Mouse (Mus musculus) heart, embryonic 15.5 days (tissue): ENCODE data around the gene Nfkb2. TPM values are rescaled to one million over a fixed set of nuclear protein-coding genes. Genes with fewer than 3 reads are reported as not detected.

Experiments used
- ATAC-seq: fragments of 200-750 bp; cut with Nextera tagmentation; replicated peaks from 2 replicates; pipeline ENCODE4 v1.8.0; 2017; ENCODE audit warnings: low read depth, moderate TSS enrichment; ENCODE audit not compliant: insufficient number of reproducible peaks, insufficient read depth, low FRiP score
- H3K27ac ChIP-seq: fragments of 300-500 bp; sonication (generic); 2 replicates; pipeline ENCODE4 v1.5.1; 2015; ENCODE audit warnings: mild to moderate bottlenecking, inconsistent platforms
- H3K27me3 ChIP-seq: fragments of 300-500 bp; sonication (generic); 2 replicates; pipeline ENCODE4 v1.6.1; 2015; ENCODE audit warnings: inconsistent platforms
- H3K36me3 ChIP-seq: fragments of 300-500 bp; sonication (generic); 2 replicates; pipeline ENCODE4 v1.6.1; 2015; ENCODE audit warnings: mild to moderate bottlenecking, inconsistent platforms
- H3K4me1 ChIP-seq: fragments of 300-500 bp; sonication (generic); replicated peaks from 2 replicates; pipeline ENCODE4 v1.6.1; 2015; ENCODE audit warnings: inconsistent platforms
- H3K4me2 ChIP-seq: fragments of 300-500 bp; sonication (generic); 2 replicates; pipeline ENCODE4 v1.6.1; 2015; ENCODE audit warnings: inconsistent platforms, mild to moderate bottlenecking, moderate library complexity
- H3K4me3 ChIP-seq: fragments of 300-500 bp; sonication (generic); 2 replicates; pipeline ENCODE4 v1.5.1; 2015; ENCODE audit warnings: mild to moderate bottlenecking, inconsistent platforms
- H3K9ac ChIP-seq: fragments of 300-500 bp; sonication (generic); 2 replicates; pipeline ENCODE4 v1.6.1; 2015; ENCODE audit warnings: mild to moderate bottlenecking, inconsistent platforms
- H3K9me3 ChIP-seq: fragments of 300-500 bp; sonication (generic); replicated peaks from 2 replicates; pipeline ENCODE4 v1.6.1; 2016; ENCODE audit warnings: inconsistent platforms
- whole genome bisulfite sequencing: fragments of 180-500 bp; shearing (Covaris S2); methylation state at CpG from one replicate; pipeline ENCODE4 v1.1.7; 2015; ENCODE audit warnings: mixed read lengths; 5-methylcytosine and 5-hydroxymethylcytosine counted together
- polyA plus RNA-seq: library from polyadenylated mRNA; unstranded; fragments of >200 nt; fragmentation: Nextera tagmentation; extraction: Ambion mirVana; gene quantifications from 2 replicates; pipeline ENCODE4 v1.2.1, GENCODE M21; 2015

The Nfkb2 gene
- polyA plus RNA-seq, 1 experiment from 2014 or later, result 7.7 TPM

GRCm38 (mm10) chr19:46333906-46334305, 29.8 kb downstream of the Nfkb2 start:
- Histone ChIP-seq H3K27ac (no peak overlapping the region), H3K27me3 (no peaks in the 10 kb centered on the region), H3K4me3 (no peak overlapping the region), H3K4me2 (no peak overlapping the region), H3K4me1 (peaks cover 23% of the 10 kb centered on the region), H3K9ac (no peak overlapping the region), H3K36me3 (peaks cover 12% of the 10 kb centered on the region; the same call in 1 of the 2 replicates), H3K9me3 (no peaks in the 10 kb centered on the region)
- no peak for ATAC-seq
- WGBS, result 82% methylated on average over 3 of the region's 3 CpGs

- Histone ChIP-seq H3K36me3 (no peaks in the 10 kb centered on the region), H3K4me3 (peak overlapping the region; percentile 91), H3K4me2 (peak overlapping the region; percentile 75), H3K9me3 (no peaks in the 10 kb centered on the region), H3K27me3 (no peaks in the 10 kb centered on the region), H3K27ac (peak overlapping the region; percentile 58; the same call in 1 of the 2 replicates), H3K9ac (peak overlapping the region; percentile 90), H3K4me1 (peaks cover 24% of the 10 kb centered on the region)
- WGBS, result 37% methylated on average over 15 of the region's 15 CpGs
- no peak for ATAC-seq
Observed at GRCm38 (mm10) chr19:46337719-46338330, 33.7 kb downstream of the Nfkb2 start.

- H3K4me3 ChIP-seq, result peak within 1 kb of the TSS; percentile 91
- peaks cover 24% of the 10 kb centered on the region for H3K4me1 ChIP-seq
- H3K9ac ChIP-seq, result peak within 1 kb of the TSS; percentile 90
- ATAC-seq, result peak; percentile 80
- WGBS, result under 1% methylated on average over 31 of the region's 31 CpGs
- no peaks in the 10 kb centered on the region for H3K36me3 ChIP-seq
- peaks cover 2% of the 10 kb centered on the region for H3K27me3 ChIP-seq
- H3K9me3 ChIP-seq, result no peaks in the 10 kb centered on the region
- H3K4me2 ChIP-seq, result peak within 1 kb of the TSS; percentile 75
- peak within 1 kb of the TSS; percentile 58 for H3K27ac ChIP-seq
Observed at GRCm38 (mm10) chr19:46338331-46338936, 34.3 kb downstream of the Nfkb2 start, which contains the start of gene Cuedc2. TSS of gene Cuedc2 (minus strand) at chr19:46338702.

GRCm38 (mm10) chr19:46338942-46339286, 34.8 kb downstream of the Nfkb2 start:
- ATAC-seq, result no peak
- 52% methylated on average over 6 of the region's 6 CpGs for WGBS
- Histone ChIP-seq H3K4me3 (peak overlapping the region; percentile 91), H3K9me3 (no peaks in the 10 kb centered on the region), H3K27ac (peak overlapping the region; percentile 50), H3K4me1 (peaks cover 24% of the 10 kb centered on the region), H3K9ac (0 out of 2 replicates have a peak overlapping the region, but pooled peaks have one; percentile 26), H3K27me3 (peaks cover 7% of the 10 kb centered on the region), H3K4me2 (peak overlapping the region; percentile 54), H3K36me3 (no peaks in the 10 kb centered on the region)

GRCm38 (mm10) chr19:46339287-46339971, 35.3 kb downstream of the Nfkb2 start:
- WGBS, result 58% methylated on average over 7 of the region's 7 CpGs
- peak overlapping the region; percentile 50 for H3K27ac ChIP-seq
- H3K4me2 ChIP-seq, result peak overlapping the region; percentile 54
- H3K4me3 ChIP-seq, result 0 out of 2 replicates have a peak overlapping the region, but pooled peaks have one; percentile 91
- peaks cover 11% of the 10 kb centered on the region for H3K27me3 ChIP-seq
- H3K9me3 ChIP-seq, result no peaks in the 10 kb centered on the region
- H3K9ac ChIP-seq, result no peak overlapping the region
- H3K36me3 ChIP-seq, result no peaks in the 10 kb centered on the region
- H3K4me1 ChIP-seq, result peaks cover 24% of the 10 kb centered on the region
- no peak for ATAC-seq

GRCm38 (mm10) chr19:46344710-46345419, 40.7 kb downstream of the Nfkb2 start:
- no peak overlapping the region for H3K9ac ChIP-seq
- H3K27ac ChIP-seq, result no peak overlapping the region
- H3K4me2 ChIP-seq, result no peak overlapping the region
- no peak for ATAC-seq
- peaks cover 20% of the 10 kb centered on the region for H3K4me1 ChIP-seq
- no peak overlapping the region for H3K4me3 ChIP-seq
- 23% methylated on average over 7 of the region's 7 CpGs for WGBS
- H3K36me3 ChIP-seq, result no peaks in the 10 kb centered on the region
- peaks cover 12% of the 10 kb centered on the region for H3K27me3 ChIP-seq
- H3K9me3 ChIP-seq, result no peaks in the 10 kb centered on the region

- 93% methylated on average over 1 of the region's 1 CpGs for WGBS
- H3K9ac ChIP-seq, result no peak overlapping the region
- no peak overlapping the region for H3K4me2 ChIP-seq
- H3K36me3 ChIP-seq, result no peaks in the 10 kb centered on the region
- no peak for ATAC-seq
- no peak overlapping the region for H3K4me3 ChIP-seq
- H3K27ac ChIP-seq, result no peak overlapping the region
- H3K27me3 ChIP-seq, result peaks cover 16% of the 10 kb centered on the region
- H3K4me1 ChIP-seq, result peaks cover 18% of the 10 kb centered on the region
- H3K9me3 ChIP-seq, result no peaks in the 10 kb centered on the region
Observed at GRCm38 (mm10) chr19:46347146-46347545, 43.0 kb downstream of the Nfkb2 start.

GRCm38 (mm10) chr19:46347936-46348668, 44.0 kb downstream of the Nfkb2 start:
- peak overlapping the region; percentile 75 for H3K9ac ChIP-seq
- H3K36me3 ChIP-seq, result no peaks in the 10 kb centered on the region
- H3K27ac ChIP-seq, result peak overlapping the region; percentile 67
- no peaks in the 10 kb centered on the region for H3K9me3 ChIP-seq
- peak overlapping the region; percentile 96 for H3K4me2 ChIP-seq
- H3K4me1 ChIP-seq, result peaks cover 18% of the 10 kb centered on the region
- ATAC-seq, result no peak
- 27% methylated on average over 14 of the region's 14 CpGs for WGBS
- H3K27me3 ChIP-seq, result peaks cover 16% of the 10 kb centered on the region
- H3K4me3 ChIP-seq, result peak overlapping the region; percentile 60

- Histone ChIP-seq H3K4me3 (peak overlapping the region; percentile 60), H3K27ac (peak overlapping the region; percentile 67), H3K36me3 (no peaks in the 10 kb centered on the region), H3K27me3 (peaks cover 9% of the 10 kb centered on the region; the same call in 1 of the 2 replicates), H3K9ac (peak overlapping the region; percentile 75), H3K4me2 (peak overlapping the region; percentile 96), H3K9me3 (no peaks in the 10 kb centered on the region), H3K4me1 (peaks cover 18% of the 10 kb centered on the region)
- WGBS, result under 1% methylated on average over 78 of the region's 78 CpGs
- ATAC-seq, result peak; percentile 84
Observed at GRCm38 (mm10) chr19:46348761-46349458, 44.8 kb downstream of the Nfkb2 start.

- peak overlapping the region; percentile 60 for H3K4me3 ChIP-seq
- H3K4me2 ChIP-seq, result peak overlapping the region; percentile 96
- no peak overlapping the region for H3K27ac ChIP-seq
- no peaks in the 10 kb centered on the region for H3K9me3 ChIP-seq
- peak overlapping the region; percentile 75; the same call in 1 of the 2 replicates for H3K9ac ChIP-seq
- WGBS, result 31% methylated on average over 6 of the region's 6 CpGs
- H3K27me3 ChIP-seq, result 0 out of 2 replicates have a peak, but pooled peaks cover 4% of the 10 kb centered on the region
- peaks cover 18% of the 10 kb centered on the region for H3K4me1 ChIP-seq
- H3K36me3 ChIP-seq, result no peaks in the 10 kb centered on the region
- 0 out of 2 replicates have a peak, but pooled peaks have one; percentile 20 for ATAC-seq
Observed at GRCm38 (mm10) chr19:46349550-46349949, 45.4 kb downstream of the Nfkb2 start.
